In genomic region chr16:22302606-22303005, GRCm38 (mm10) we compare ENCODE assay signal across 9 mouse cellular contexts. TPM values are rescaled to one million over a fixed set of nuclear protein-coding genes. Genes with fewer than 3 reads are reported as not detected.
DNase-seq lines count a peak whose midpoint lies in the region; ATAC-seq and TF ChIP-seq lines count a peak whose summit lies in the region.
"Had no signal": no experiment of that assay in that cellular context is flagged by ENCODE, and none has a peak within 500 bp of the region (broad histone marks: within the 10 kb centered on the region; RNA-seq: fewer than 3 reads in every experiment).

No protein-coding gene starts in this region.

- 32% methylated on average over 5 of the region's 5 CpGs for WGBS in embryonic facial prominence, embryonic 10.5 days

- no peaks in the 10 kb centered on the region for H3K27me3 ChIP-seq in ES-Bruce4 (ENCODE audit: control insufficient read depth, insufficient read depth, low read length, poor library complexity, severe bottlenecking)
- H3K27me3 ChIP-seq in embryonic facial prominence, embryonic 10.5 days (replicated peaks; ENCODE audit: low read depth, poor library complexity, severe bottlenecking): no peaks in the 10 kb centered on the region
- H3K27me3 ChIP-seq: hindbrain, embryonic 15.5 days had no signal

- TF ChIP-seq EP300 in ES-Bruce4 (IDR thresholded peaks at IDR 0.05; ENCODE audit: insufficient read depth, low read depth, low read length): 0 out of 2 replicates have a peak, but pooled peaks have one; percentile 29

- no peaks in the 10 kb centered on the region for H3K36me3 ChIP-seq in ES-Bruce4 (ENCODE audit: control insufficient read depth, insufficient read depth, low read length, poor library complexity, severe bottlenecking)
- H3K36me3 ChIP-seq in embryonic facial prominence, embryonic 10.5 days (replicated peaks): no peaks in the 10 kb centered on the region
- H3K36me3 ChIP-seq: hindbrain, embryonic 15.5 days had no signal

- peak; percentile 77 for ATAC-seq in granulocyte monocyte progenitor cell, adult 5-6 weeks (replicated peaks; ENCODE audit: poor library complexity, severe bottlenecking)

- no peak overlapping the region for H3K27ac ChIP-seq in ES-Bruce4 (ENCODE audit: insufficient read depth, low read length)
- H3K27ac ChIP-seq in embryonic facial prominence, embryonic 10.5 days (replicated peaks): no peak overlapping the region
- H3K27ac ChIP-seq: hindbrain, embryonic 15.5 days had no signal

- no peaks in the 10 kb centered on the region for H3K4me1 ChIP-seq in ES-Bruce4 (ENCODE audit: control insufficient read depth, insufficient read depth, low read length)
- H3K4me1 ChIP-seq in embryonic facial prominence, embryonic 10.5 days: 0 out of 2 replicates have a peak, but pooled peaks cover 5% of the 10 kb centered on the region
- H3K4me1 ChIP-seq: hindbrain, embryonic 15.5 days had no signal

- no peak for TF ChIP-seq POLR2A in ES-Bruce4 (IDR thresholded peaks at IDR 0.05; ENCODE audit: insufficient read depth, low read length)

- no peak overlapping the region for H3K9ac ChIP-seq in ES-Bruce4 (ENCODE audit: low read depth, poor library complexity, severe bottlenecking)
- H3K9ac ChIP-seq: hindbrain, embryonic 15.5 days had no signal

- TF ChIP-seq CTCF in ES-Bruce4 (IDR thresholded peaks at IDR 0.05; ENCODE audit: low read depth, low read length): peak; percentile 95

- H3K4me3 ChIP-seq in ES-Bruce4 (ENCODE audit: low read depth, low read length): no peak overlapping the region
- no peak overlapping the region for H3K4me3 ChIP-seq in embryonic facial prominence, embryonic 10.5 days
- H3K4me3 ChIP-seq: hindbrain, embryonic 15.5 days had no signal

- no peaks in the 10 kb centered on the region for H3K9me3 ChIP-seq in ES-Bruce4 (replicated peaks; ENCODE audit: control insufficient read depth, insufficient read depth, low read length, poor library complexity, severe bottlenecking)
- no peaks in the 10 kb centered on the region for H3K9me3 ChIP-seq in embryonic facial prominence, embryonic 10.5 days
- H3K9me3 ChIP-seq: hindbrain, embryonic 15.5 days had no signal

- DNase-seq in adrenal gland, postnatal 25 days: peak; percentile 77
- DNase-seq in embryonic facial prominence, embryonic 10.5 days (ENCODE audit: low spot score): peak; percentile 79
- peak; percentile 84 to 89 for DNase-seq in kidney, postnatal 25 days
- peak; percentile 66 to 72 for DNase-seq in lung, adult 18-20 months
- DNase-seq in retina, postnatal 7 days (ENCODE audit: low read depth, low spot score): peak; percentile 57
- peak; percentile 84 for DNase-seq in thymus, postnatal 4 days

RNA-seq across cellular contexts. Expression of gene Tra2b, which starts 36.8 kb away (rescaled TPM):
- 380 and 381 TPM in 2 replicates for polyA plus RNA-seq in ES-Bruce4 (2011; ENCODE audit: insufficient read depth, insufficient read length, low read depth, missing spikeins)
- 103 and 117 TPM in 2 replicates for total RNA-seq in adrenal gland, postnatal 25 days (2021)
- 494 and 506 TPM in 2 replicates for polyA plus RNA-seq in embryonic facial prominence, embryonic 10.5 days (2016; fragmentation: Nextera tagmentation; extraction: Ambion mirVana)
- total RNA-seq in granulocyte monocyte progenitor cell, adult 5-6 weeks (2014; fragmentation: Nextera tagmentation): 256 and 259 TPM in 2 replicates
- 564 and 655 TPM in 2 replicates for total RNA-seq in granulocyte monocyte progenitor cell, adult 5-6 weeks (2017)
